Mouse (Mus musculus) E14TG2a.4 (cell line): ENCODE measurements at regions not wholly inside any gene's neighbourhood (a gene's known extent, or its start where the extent isn't known, plus 50 kb on each side); places are given as distances from the start of the nearest gene placed in this dataset.

Experiments used
- CTCF ChIP-seq: conservative IDR thresholded peaks from 2 replicates; pipeline ENCODE4 v1.5.1; 2014; ENCODE audit warnings: low read length
- NANOG ChIP-seq: IDR thresholded peaks from 2 replicates; pipeline ENCODE4 v1.6.1; 2014; ENCODE audit warnings: borderline replicate concordance, low read length, mixed read lengths
- POU5F1 ChIP-seq: IDR thresholded peaks from 2 replicates; pipeline ENCODE4 v1.6.1; 2014; ENCODE audit warnings: low read length, borderline replicate concordance

DNA sequence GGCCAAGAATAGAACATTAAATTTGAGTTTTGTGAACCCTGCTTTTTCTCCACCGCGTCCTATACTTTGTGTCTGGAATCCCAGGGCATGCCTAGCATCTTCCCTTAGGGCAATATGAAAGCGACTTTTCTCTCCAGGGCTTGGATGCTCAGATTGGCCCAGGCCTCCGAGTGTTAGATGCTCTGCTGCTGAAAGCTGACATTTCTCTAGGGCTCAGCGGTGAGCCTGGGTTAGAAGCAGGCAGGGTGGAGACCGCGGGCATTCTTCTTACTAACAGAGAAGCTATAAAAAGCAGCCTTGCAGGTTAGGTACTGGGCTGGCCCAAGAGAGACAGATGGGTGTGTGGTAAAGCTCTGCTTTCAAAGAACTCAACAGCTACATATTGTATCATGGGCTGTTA is 409.8 kb upstream of the Trpc7 start:
- TF ChIP-seq CTCF (no peak), NANOG (no peak), POU5F1 (no peak)
